Mouse (Mus musculus) hindbrain, embryonic 12.5 days (tissue): Measurements from ENCODE around the gene Abhd14b. TPM values are rescaled to one million over a fixed set of nuclear protein-coding genes. Genes with fewer than 3 reads are reported as not detected.

ENCODE experiments used
- ATAC-seq: fragments of 200-750 bp; cut with Nextera tagmentation; 2 replicates; pipeline ENCODE4 v1.8.0; 2017; ENCODE audit warnings: moderate TSS enrichment; ENCODE audit not compliant: low FRiP score
- H3K27ac ChIP-seq: fragments of 300-500 bp; sonication (generic); 2 replicates; pipeline ENCODE4 v1.5.1; 2016; ENCODE audit warnings: mild to moderate bottlenecking
- H3K27me3 ChIP-seq: fragments of 300-500 bp; sonication (generic); 2 replicates; pipeline ENCODE4 v1.6.1; 2016; ENCODE audit warnings: mild to moderate bottlenecking
- H3K36me3 ChIP-seq: fragments of 300-500 bp; sonication (generic); 2 replicates; pipeline ENCODE4 v1.6.1; 2016; ENCODE audit warnings: mild to moderate bottlenecking
- H3K4me1 ChIP-seq: fragments of 300-500 bp; sonication (generic); 2 replicates; pipeline ENCODE4 v1.6.1; 2016
- H3K4me2 ChIP-seq: fragments of 300-500 bp; sonication (generic); replicated peaks from 2 replicates; pipeline ENCODE4 v1.6.1; 2016; ENCODE audit warnings: mild to moderate bottlenecking
- H3K4me3 ChIP-seq: fragments of 300-500 bp; sonication (generic); 2 replicates; pipeline ENCODE4 v1.5.1; 2016; ENCODE audit warnings: mild to moderate bottlenecking
- H3K9ac ChIP-seq: fragments of 300-500 bp; sonication (generic); 2 replicates; pipeline ENCODE4 v1.6.1; 2016; ENCODE audit warnings: mild to moderate bottlenecking, moderate library complexity
- H3K9me3 ChIP-seq: fragments of 300-500 bp; sonication (generic); replicated peaks from 2 replicates; pipeline ENCODE4 v1.6.1; 2016; ENCODE audit warnings: mild to moderate bottlenecking
- WGBS: fragments of 180-500 bp; shearing (Covaris S2); methylation state at CpG from one replicate; pipeline ENCODE4 v1.1.7; 2016; 5-methylcytosine and 5-hydroxymethylcytosine counted together
- polyA plus RNA-seq: library from polyadenylated mRNA; unstranded; fragments of >200 nt; fragmentation: Nextera tagmentation; extraction: Ambion mirVana; gene quantifications from 2 replicates; pipeline ENCODE4 v1.2.1, GENCODE M21; 2016

Abhd14b gene
- polyA plus RNA-seq, 1 experiment from 2014 or later = 7.6 TPM

DNA sequence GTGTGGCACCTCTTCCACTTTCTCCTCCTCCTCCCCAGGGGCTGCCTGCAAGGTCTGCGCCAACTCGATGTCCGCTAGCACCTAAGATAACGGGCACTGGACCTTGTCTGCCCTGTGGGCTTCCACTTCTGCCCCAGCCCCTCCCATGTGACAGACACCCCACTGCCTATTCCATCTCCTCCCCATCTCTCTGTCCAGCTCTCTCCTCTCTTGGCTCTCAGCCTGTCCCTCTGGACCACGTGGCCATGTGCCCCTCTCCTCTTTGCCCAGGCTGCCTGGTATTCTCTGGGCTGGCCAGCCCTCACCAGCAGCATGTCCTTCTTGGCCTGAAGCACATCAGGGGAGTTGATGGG is 26.5 kb downstream of the Abhd14b start:
- Histone ChIP-seq H3K9ac (0 out of 2 replicates have a peak overlapping the region, but pooled peaks have one; percentile 25), H3K4me2 (no peak overlapping the region), H3K27me3 (no peaks in the 10 kb centered on the region), H3K9me3 (no peaks in the 10 kb centered on the region), H3K4me3 (no peak overlapping the region), H3K27ac (no peak overlapping the region), H3K4me1 (peaks cover 31% of the 10 kb centered on the region), H3K36me3 (no peaks in the 10 kb centered on the region)
- WGBS = 83% methylated on average over 5 of the region's 5 CpGs
- no peak for ATAC-seq

DNA sequence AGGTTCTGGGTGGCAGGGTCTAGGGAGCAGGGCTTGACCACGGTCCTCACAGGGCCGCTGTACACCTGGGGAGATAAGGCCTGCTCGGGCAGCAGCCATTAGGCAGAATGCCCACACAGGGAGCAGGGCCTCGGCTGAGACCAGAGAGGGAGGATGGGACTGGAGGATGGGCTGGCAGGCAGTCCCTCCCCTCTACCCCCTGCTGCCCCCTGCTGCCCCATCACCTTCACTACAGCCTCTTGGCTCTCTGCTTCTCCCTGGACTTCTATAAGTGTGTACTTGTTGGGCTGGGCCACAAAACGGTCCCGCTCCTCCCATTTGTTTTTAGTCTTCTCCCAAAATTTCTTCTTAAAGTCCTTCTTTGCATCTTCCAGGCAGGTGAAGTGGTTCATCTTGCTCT is 27.2 kb downstream of the Abhd14b start:
- H3K9ac ChIP-seq = no peak overlapping the region
- peaks cover 31% of the 10 kb centered on the region for H3K4me1 ChIP-seq
- no peaks in the 10 kb centered on the region for H3K27me3 ChIP-seq
- peak overlapping the region; percentile 22; the same call in 1 of the 2 replicates for H3K4me2 ChIP-seq
- 4% methylated on average over 6 of the region's 6 CpGs for WGBS
- ATAC-seq = no peak
- H3K9me3 ChIP-seq = no peaks in the 10 kb centered on the region
- peaks cover 2% of the 10 kb centered on the region; the same call in 1 of the 2 replicates for H3K36me3 ChIP-seq
- no peak overlapping the region for H3K27ac ChIP-seq
- H3K4me3 ChIP-seq = no peak overlapping the region

- Histone ChIP-seq H3K9ac (no peak overlapping the region), H3K27ac (no peak overlapping the region), H3K27me3 (no peaks in the 10 kb centered on the region), H3K9me3 (no peaks in the 10 kb centered on the region), H3K36me3 (peaks cover 3% of the 10 kb centered on the region; the same call in 1 of the 2 replicates), H3K4me2 (no peak overlapping the region), H3K4me3 (no peak overlapping the region), H3K4me1 (peaks cover 31% of the 10 kb centered on the region)
- 63% methylated on average over 7 of the region's 7 CpGs for WGBS
- no peak for ATAC-seq
Observed at GRCm38 (mm10) chr9:106475046-106475445, 27.8 kb downstream of the Abhd14b start.

- peaks cover 8% of the 10 kb centered on the region; the same call in 1 of the 2 replicates for H3K36me3 ChIP-seq
- WGBS = 87% methylated on average over 10 of the region's 10 CpGs
- H3K27ac ChIP-seq = 0 out of 2 replicates have a peak within 1 kb of the TSS, but pooled peaks have one; percentile 30
- H3K9ac ChIP-seq = peak within 1 kb of the TSS; percentile 14; the same call in 1 of the 2 replicates
- peak within 1 kb of the TSS; percentile 34; the same call in 1 of the 2 replicates for H3K4me2 ChIP-seq
- ATAC-seq = no peak
- H3K9me3 ChIP-seq = no peaks in the 10 kb centered on the region
- H3K27me3 ChIP-seq = no peaks in the 10 kb centered on the region
- 0 out of 2 replicates have a peak within 1 kb of the TSS, but pooled peaks have one; percentile 72 for H3K4me3 ChIP-seq
- peaks cover 31% of the 10 kb centered on the region for H3K4me1 ChIP-seq
Observed at GRCm38 (mm10) chr9:106475663-106476001, 28.4 kb downstream of the Abhd14b start, which contains the start of gene Rrp9. Gene Rrp9 (plus strand): TSS chr9:106475963.

- Histone ChIP-seq H3K4me3 (0 out of 2 replicates have a peak overlapping the region, but pooled peaks have one; percentile 72), H3K36me3 (peaks cover 14% of the 10 kb centered on the region), H3K27ac (0 out of 2 replicates have a peak overlapping the region, but pooled peaks have one; percentile 30), H3K9me3 (no peaks in the 10 kb centered on the region), H3K4me1 (peaks cover 31% of the 10 kb centered on the region), H3K27me3 (no peaks in the 10 kb centered on the region), H3K9ac (peak overlapping the region; percentile 14; the same call in 1 of the 2 replicates), H3K4me2 (peak overlapping the region; percentile 34; the same call in 1 of the 2 replicates)
- ATAC-seq = peak; percentile 65; the same call in 1 of the 2 replicates
- WGBS = 32% methylated on average over 16 of the region's 16 CpGs
Observed at GRCm38 (mm10) chr9:106476002-106476923, 29.0 kb downstream of the Abhd14b start.

DNA sequence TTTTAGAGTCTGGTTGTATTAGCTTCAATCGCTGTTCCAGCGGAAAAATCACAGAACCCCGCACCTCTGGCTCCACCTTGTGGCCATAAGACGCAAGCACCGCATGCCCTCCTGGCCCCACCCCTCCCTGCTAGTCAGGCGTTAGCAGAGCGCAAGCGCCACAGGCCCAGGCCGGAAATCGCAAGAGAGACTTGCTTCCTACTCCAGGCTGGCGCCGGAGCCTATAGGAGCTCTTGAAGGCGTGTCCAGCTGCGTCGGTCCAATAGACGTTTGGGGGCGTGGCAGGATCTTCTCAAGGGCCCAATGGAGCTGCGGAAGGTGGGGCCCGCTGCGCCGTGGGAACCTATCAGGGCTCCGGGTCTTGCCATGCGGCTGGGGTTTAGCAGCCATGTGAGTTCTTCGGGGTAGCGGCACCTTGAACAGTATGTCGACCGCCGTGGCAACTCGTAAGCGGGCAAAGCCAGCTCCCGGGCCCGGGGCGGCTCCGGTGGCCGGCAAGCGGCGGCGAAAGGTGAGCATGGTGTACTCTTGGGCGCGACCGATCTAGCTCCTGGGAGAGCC is 29.7 kb downstream of the Abhd14b start, which contains the start of gene Parp3:
Gene Parp3 (minus strand): TSS at position 26 of the 561 bp plus-strand sequence.
- WGBS = 0% methylated on average over 41 of the region's 41 CpGs
- H3K27ac ChIP-seq = 0 out of 2 replicates have a peak within 1 kb of the TSS, but pooled peaks have one; percentile 30

DNA sequence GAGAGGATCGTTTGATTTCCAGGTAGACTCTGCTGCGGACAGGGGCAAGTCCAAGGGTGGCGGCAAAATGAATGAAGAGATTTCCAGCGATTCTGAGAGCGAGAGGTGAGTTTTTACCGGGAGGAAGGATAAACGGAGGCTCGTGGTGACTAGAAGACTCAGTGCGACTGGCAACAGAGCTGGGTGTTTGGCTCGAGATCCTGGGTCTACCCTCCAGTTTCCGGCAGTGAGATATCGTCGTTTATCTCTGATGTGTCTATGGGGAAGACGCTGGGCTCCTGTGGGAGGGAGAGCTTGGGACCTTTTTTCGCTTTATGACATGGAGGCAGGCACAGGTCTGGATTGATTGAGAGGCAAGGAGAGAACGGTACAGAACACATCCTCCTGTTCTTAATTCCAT is 30.4 kb downstream of the Abhd14b start:
- ATAC-seq = no peak
- H3K9me3 ChIP-seq = no peaks in the 10 kb centered on the region
- H3K36me3 ChIP-seq = peaks cover 26% of the 10 kb centered on the region
- H3K27me3 ChIP-seq = no peaks in the 10 kb centered on the region
- H3K9ac ChIP-seq = peak overlapping the region; percentile 59
- H3K4me2 ChIP-seq = peak overlapping the region; percentile 81
- H3K4me1 ChIP-seq = peaks cover 25% of the 10 kb centered on the region
- 4% methylated on average over 16 of the region's 16 CpGs for WGBS
- no peak overlapping the region for H3K27ac ChIP-seq
- H3K4me3 ChIP-seq = peak overlapping the region; percentile 72

More for the DNA sequence above, 29.7 kb downstream of the Abhd14b start, which contains the start of gene Parp3:
- Histone ChIP-seq H3K4me2 (peak within 1 kb of the TSS; percentile 81), H3K9me3 (no peaks in the 10 kb centered on the region), H3K36me3 (peaks cover 21% of the 10 kb centered on the region), H3K9ac (peak within 1 kb of the TSS; percentile 59), H3K27me3 (no peaks in the 10 kb centered on the region), H3K4me3 (peak within 1 kb of the TSS; percentile 72), H3K4me1 (peaks cover 26% of the 10 kb centered on the region)
- ATAC-seq = peak; percentile 98

GRCm38 (mm10) chr9:106478101-106478500 is 30.8 kb downstream of the Abhd14b start:
- H3K27ac ChIP-seq = no peak overlapping the region
- peaks cover 30% of the 10 kb centered on the region for H3K36me3 ChIP-seq
- H3K4me3 ChIP-seq = peak overlapping the region; percentile 72
- H3K9me3 ChIP-seq = no peaks in the 10 kb centered on the region
- no peaks in the 10 kb centered on the region for H3K27me3 ChIP-seq
- WGBS = 83% methylated on average over 9 of the region's 9 CpGs
- peak overlapping the region; percentile 81 for H3K4me2 ChIP-seq
- H3K9ac ChIP-seq = peak overlapping the region; percentile 59
- no peak for ATAC-seq
- H3K4me1 ChIP-seq = peaks cover 25% of the 10 kb centered on the region

DNA sequence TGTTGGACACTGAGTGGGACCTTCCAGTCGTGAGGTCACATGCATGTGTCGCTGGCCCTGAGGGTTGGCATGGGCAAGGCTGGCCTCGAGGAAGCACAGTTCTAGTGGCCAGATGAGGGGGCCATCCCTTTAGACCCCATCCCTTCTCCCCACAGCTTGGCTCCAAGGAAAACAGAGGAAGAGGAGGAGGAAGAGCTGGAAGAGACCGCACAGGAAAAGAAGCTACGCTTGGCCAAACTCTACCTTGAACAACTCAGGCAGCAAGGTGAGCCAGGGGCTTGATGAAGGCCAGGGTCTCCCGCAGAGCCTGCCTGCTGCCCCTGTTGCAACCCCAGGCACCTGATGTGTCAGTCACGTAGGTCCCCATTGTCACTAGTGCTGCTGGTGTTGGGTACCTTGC is 33.3 kb downstream of the Abhd14b start:
- H3K27ac ChIP-seq = no peak overlapping the region
- peaks cover 12% of the 10 kb centered on the region for H3K4me1 ChIP-seq
- no peak overlapping the region for H3K4me2 ChIP-seq
- WGBS = 94% methylated on average over 7 of the region's 7 CpGs
- H3K36me3 ChIP-seq = peaks cover 55% of the 10 kb centered on the region
- H3K9me3 ChIP-seq = no peaks in the 10 kb centered on the region
- no peaks in the 10 kb centered on the region for H3K27me3 ChIP-seq
- ATAC-seq = no peak
- no peak overlapping the region for H3K4me3 ChIP-seq
- H3K9ac ChIP-seq = no peak overlapping the region

DNA sequence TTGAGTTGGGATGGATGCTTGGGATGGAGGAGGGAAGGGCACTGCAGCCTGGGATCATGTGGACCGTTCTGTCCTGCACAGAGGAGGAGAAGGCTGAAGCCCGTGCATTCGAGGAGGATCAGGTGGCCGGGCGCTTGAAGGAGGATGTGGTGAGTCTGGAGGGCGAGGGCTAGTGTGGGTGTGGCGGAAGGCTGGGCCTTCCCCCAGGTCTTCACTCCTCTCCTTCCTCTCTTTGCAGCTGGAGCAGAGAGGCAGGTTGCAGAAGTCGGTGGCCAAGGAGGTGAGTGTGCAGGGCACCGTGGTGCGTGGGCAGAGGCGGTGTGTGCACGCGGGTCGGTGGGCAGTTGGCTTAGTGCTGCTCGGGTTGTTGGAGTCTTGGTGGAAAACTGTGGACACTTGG is 33.8 kb downstream of the Abhd14b start:
- H3K4me1 ChIP-seq = peaks cover 12% of the 10 kb centered on the region
- peaks cover 60% of the 10 kb centered on the region for H3K36me3 ChIP-seq
- no peaks in the 10 kb centered on the region for H3K9me3 ChIP-seq
- H3K4me3 ChIP-seq = no peak overlapping the region
- H3K27ac ChIP-seq = no peak overlapping the region
- H3K4me2 ChIP-seq = no peak overlapping the region
- no peak overlapping the region for H3K9ac ChIP-seq
- ATAC-seq = no peak
- H3K27me3 ChIP-seq = no peaks in the 10 kb centered on the region
- 96% methylated on average over 15 of the region's 15 CpGs for WGBS

GRCm38 (mm10) chr9:106481676-106482075 is 34.4 kb downstream of the Abhd14b start:
- no peak for ATAC-seq
- no peak overlapping the region for H3K9ac ChIP-seq
- H3K9me3 ChIP-seq = no peaks in the 10 kb centered on the region
- H3K27ac ChIP-seq = no peak overlapping the region
- no peak overlapping the region for H3K4me2 ChIP-seq
- H3K36me3 ChIP-seq = peaks cover 63% of the 10 kb centered on the region
- H3K4me3 ChIP-seq = no peak overlapping the region
- no peaks in the 10 kb centered on the region for H3K27me3 ChIP-seq
- 92% methylated on average over 13 of the region's 13 CpGs for WGBS
- H3K4me1 ChIP-seq = peaks cover 8% of the 10 kb centered on the region

GRCm38 (mm10) chr9:106482578-106483115 is 35.4 kb downstream of the Abhd14b start:
- H3K9me3 ChIP-seq = no peaks in the 10 kb centered on the region
- H3K4me2 ChIP-seq = no peak overlapping the region
- H3K4me1 ChIP-seq = peaks cover 6% of the 10 kb centered on the region
- 90% methylated on average over 17 of the region's 17 CpGs for WGBS
- H3K9ac ChIP-seq = no peak overlapping the region
- ATAC-seq = no peak
- H3K27ac ChIP-seq = no peak overlapping the region
- H3K36me3 ChIP-seq = peaks cover 63% of the 10 kb centered on the region
- H3K4me3 ChIP-seq = no peak overlapping the region
- H3K27me3 ChIP-seq = no peaks in the 10 kb centered on the region
